Mouse (Mus musculus): ENCODE results near the gene Tsga13.

DNA sequence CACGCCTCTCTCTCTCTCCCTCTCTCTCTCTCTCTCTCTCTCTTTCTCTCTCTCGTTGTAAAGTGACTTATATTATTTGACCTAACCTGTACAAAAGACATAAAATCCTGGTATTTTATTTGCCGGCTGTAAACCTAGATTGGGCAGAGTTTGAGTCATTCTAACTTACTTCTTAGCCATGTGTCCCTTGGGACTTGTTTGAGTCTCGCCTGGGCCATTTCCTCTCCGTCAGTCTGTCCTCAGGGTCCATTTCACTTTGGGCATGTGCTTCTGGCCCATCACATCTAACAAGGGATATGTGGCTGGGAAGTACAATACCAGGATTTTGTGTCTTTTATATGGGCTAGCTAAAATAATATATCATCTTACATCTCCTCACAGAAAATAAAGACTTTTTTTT lies 10.5 kb downstream of the Tsga13 start:
- TF ChIP-seq CTCF (IDR thresholded peaks at IDR 0.05; ENCODE audit: extremely low read depth, insufficient read depth, insufficient read length, insufficient replicate concordance): no peak
- no peak for TF ChIP-seq POLR2A (IDR thresholded peaks at IDR 0.05; ENCODE audit: low read depth, low read length)
